In genomic region chr7:116857141-116857540, GRCm38 (mm10) we compare ENCODE assay signal across 24 mouse cellular contexts.
DNase-seq lines count a peak whose midpoint lies in the region; ATAC-seq lines count a peak whose summit lies in the region.
"Had no signal": no experiment of that assay in that cellular context is flagged by ENCODE, and none has a peak within 500 bp of the region (broad histone marks: within the 10 kb centered on the region; RNA-seq: fewer than 3 reads in every experiment).

No protein-coding gene starts in this region.

- H3K9ac ChIP-seq in midbrain, embryonic 13.5 days (replicated peaks) = no peak overlapping the region
- H3K9ac ChIP-seq: embryonic facial prominence, embryonic 13.5 days; forebrain, postnatal 0 days; hindbrain, embryonic 14.5 days; intestine, embryonic 15.5 days; midbrain, embryonic 12.5 days; stomach, embryonic 15.5 days had no signal

- no peak overlapping the region for H3K27ac ChIP-seq in midbrain, embryonic 13.5 days
- H3K27ac ChIP-seq: embryonic facial prominence, embryonic 13.5 days; hindbrain, embryonic 14.5 days; intestine, embryonic 15.5 days; limb, embryonic 10.5 days; midbrain, embryonic 12.5 days; stomach, embryonic 15.5 days had no signal

- no peaks in the 10 kb centered on the region; the same call in 1 of the 2 replicates for H3K27me3 ChIP-seq in midbrain, embryonic 13.5 days
- H3K27me3 ChIP-seq: embryonic facial prominence, embryonic 13.5 days; intestine, embryonic 15.5 days; midbrain, embryonic 12.5 days; stomach, embryonic 15.5 days had no signal

- no peak for ATAC-seq in midbrain, embryonic 13.5 days
- ATAC-seq: CD4-positive, CD25-positive, alpha-beta regulatory T cell, adult 4 months; forebrain, postnatal 0 days; intestine, embryonic 15.5 days had no signal

- no peaks in the 10 kb centered on the region for H3K4me1 ChIP-seq in midbrain, embryonic 13.5 days (replicated peaks)
- H3K4me1 ChIP-seq: intestine, embryonic 15.5 days; midbrain, embryonic 12.5 days; stomach, embryonic 15.5 days had no signal

- DNase-seq in embryo, embryonic 11 days = peak; percentile 5
- DNase-seq in embryo, embryonic 10 days (ENCODE audit: low spot score) = no peak
- peak; percentile 26 for DNase-seq in left cerebral cortex, adult 11 months (ENCODE audit: low spot score)
- no peak for DNase-seq in left cerebral cortex, postnatal 4 days
- peak; percentile 42 for DNase-seq in mesoderm, embryonic 11.5 days (ENCODE audit: low read depth, low spot score)
- no peak for DNase-seq in heart, postnatal 4 days
- no peak for DNase-seq in thymus, adult 18-20 months
- DNase-seq: cerebellum, adult 18-20 months; forebrain, postnatal 0 days; heart, postnatal 14 days; kidney, postnatal 36 days; lung, adult 2 months; lung, postnatal 36 days had no signal

- H3K4me2 ChIP-seq in midbrain, embryonic 13.5 days (replicated peaks) = no peak overlapping the region
- H3K4me2 ChIP-seq: embryonic facial prominence, embryonic 13.5 days; heart, embryonic 11.5 days; hindbrain, embryonic 14.5 days; intestine, embryonic 15.5 days; liver, embryonic 11.5 days; midbrain, embryonic 12.5 days; stomach, embryonic 15.5 days had no signal

- H3K36me3 ChIP-seq in midbrain, embryonic 13.5 days = no peaks in the 10 kb centered on the region
- H3K36me3 ChIP-seq: embryonic facial prominence, embryonic 13.5 days; G1E; intestine, embryonic 15.5 days; limb, embryonic 10.5 days; midbrain, embryonic 12.5 days; stomach, embryonic 15.5 days had no signal

- 86% methylated on average over 5 of the region's 5 CpGs for WGBS in midbrain, embryonic 13.5 days

- H3K4me3 ChIP-seq in midbrain, embryonic 13.5 days (replicated peaks) = no peak overlapping the region
- H3K4me3 ChIP-seq: embryonic facial prominence, embryonic 13.5 days; intestine, embryonic 15.5 days; limb, embryonic 10.5 days; midbrain, embryonic 12.5 days; stomach, embryonic 15.5 days had no signal

- H3K9me3 ChIP-seq in midbrain, embryonic 13.5 days = no peaks in the 10 kb centered on the region
- H3K9me3 ChIP-seq: embryonic facial prominence, embryonic 13.5 days; intestine, embryonic 15.5 days; limb, embryonic 10.5 days; midbrain, embryonic 12.5 days; stomach, embryonic 15.5 days had no signal

- intact Hi-C loops in left cerebral cortex, postnatal 4 days (cut with DNase I) = no loop called here

Comparison
In these comparisons a context has a peak if more than half of its experiments do, and no peak if none do; other contexts are left out.
1. DNase-seq: peak in embryo, embryonic 11 days (single experiment), left cerebral cortex, adult 11 months (single experiment) and mesoderm, embryonic 11.5 days (single experiment); none in embryo, embryonic 10 days (single experiment), left cerebral cortex, postnatal 4 days (single experiment), heart, postnatal 4 days (single experiment) and thymus, adult 18-20 months (0 of 2).